Mouse (Mus musculus) mature B cell (primary cell): ENCODE results near the gene Zfp61.

Source experiments
- in situ Hi-C: fragments of 300-500 bp; cut with MboI; formaldehyde crosslinking; loops from 2 replicates; pipeline ENCODE4 v1.14.3; 2019

Gene Zfp61

DNA sequence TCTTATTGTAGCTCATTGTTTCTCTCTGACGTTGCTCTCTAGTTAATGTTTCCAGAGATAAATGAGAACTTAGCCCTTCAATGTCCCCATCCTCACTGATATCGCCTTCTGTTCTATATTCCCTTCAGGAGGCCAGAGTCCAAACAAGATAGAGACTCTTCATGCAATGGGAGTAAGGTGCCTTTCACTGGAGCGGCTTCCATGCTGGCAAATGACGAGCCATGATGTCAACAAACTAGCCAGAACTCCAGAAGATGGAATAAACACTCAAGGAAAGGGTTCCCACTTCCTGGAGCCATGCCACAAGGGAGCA, 41.1 kb downstream of the Zfp61 start:
- in situ Hi-C loops = no loop called here

DNA sequence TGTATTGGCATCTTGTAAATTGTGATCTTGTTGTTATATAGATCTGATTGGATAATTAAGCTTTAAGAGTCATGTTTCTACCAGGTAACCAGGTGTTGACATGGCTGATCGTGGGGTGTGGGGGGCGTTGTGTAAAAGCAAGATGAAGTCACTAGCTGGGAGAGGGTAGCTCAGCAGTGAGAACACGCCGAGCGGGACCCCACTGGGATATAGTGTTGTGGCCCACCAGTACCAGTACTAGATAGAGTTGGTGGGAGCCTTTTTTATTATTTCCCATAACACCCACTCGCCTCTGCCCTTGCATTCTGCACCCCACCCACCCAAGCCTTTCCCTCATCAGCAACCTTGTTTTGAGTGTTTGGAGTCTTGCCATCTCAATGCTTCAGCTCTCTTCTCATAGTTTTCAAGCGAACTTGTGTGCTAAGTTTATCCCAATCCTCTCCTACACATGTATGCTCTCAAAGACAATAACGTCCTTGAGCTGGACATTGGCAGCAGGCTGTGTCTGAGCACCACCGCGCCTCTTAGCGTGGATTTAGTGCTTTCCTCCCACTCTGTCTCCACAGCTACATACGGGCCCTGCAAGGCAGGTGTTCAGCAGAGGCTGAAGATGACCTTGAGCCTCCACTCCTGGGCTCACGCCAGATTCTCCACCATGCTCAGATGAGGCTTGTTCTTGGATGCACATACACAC, 41.6 kb downstream of the Zfp61 start:
- in situ Hi-C loops = no loop called here

DNA sequence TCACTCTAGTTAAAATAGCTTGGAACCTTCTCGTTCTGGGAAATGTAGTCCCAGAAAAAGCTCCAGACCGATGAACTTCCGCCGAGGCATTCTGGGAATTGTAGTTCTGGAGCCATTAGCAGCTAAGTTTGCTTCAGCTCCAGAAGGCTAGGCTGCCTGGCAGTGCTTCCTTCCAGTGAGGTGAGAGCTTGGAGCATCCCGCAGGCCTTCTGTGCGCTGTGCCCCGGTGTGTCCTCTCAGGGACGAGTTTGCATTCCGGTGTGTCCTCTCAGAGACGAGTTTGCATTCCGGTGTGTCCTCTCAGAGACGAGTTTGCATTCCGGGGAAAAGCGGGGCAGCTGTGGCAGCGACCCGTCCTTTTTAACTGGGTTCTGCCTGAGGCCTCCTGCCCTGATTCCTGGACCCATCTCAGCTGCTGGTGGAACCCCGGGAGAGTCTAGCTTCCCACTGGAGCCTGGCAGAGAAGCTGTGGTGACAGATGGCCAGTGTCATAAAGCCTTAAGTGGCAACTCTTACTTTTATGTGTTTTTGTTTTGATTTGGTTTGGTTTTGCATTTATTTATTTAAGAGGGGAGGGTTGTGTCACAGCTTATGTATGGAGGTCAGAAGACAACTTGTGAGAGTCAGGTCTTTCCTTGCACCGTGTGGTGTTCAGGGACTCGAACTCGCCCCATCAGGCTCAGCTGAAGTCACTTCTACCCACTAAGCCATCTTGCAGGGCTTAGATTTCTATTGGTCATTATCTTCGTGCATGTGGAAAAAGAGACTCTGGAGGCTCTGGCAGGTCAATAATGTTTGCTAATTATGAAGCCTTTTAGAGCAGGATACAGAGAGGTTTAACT, 46.2 kb downstream of the Zfp61 start, which contains the start of gene Zfp108:
Zfp108 (plus strand) TSS at position 162 of the 842 bp plus-strand sequence.
- in situ Hi-C loops = no loop called here

DNA sequence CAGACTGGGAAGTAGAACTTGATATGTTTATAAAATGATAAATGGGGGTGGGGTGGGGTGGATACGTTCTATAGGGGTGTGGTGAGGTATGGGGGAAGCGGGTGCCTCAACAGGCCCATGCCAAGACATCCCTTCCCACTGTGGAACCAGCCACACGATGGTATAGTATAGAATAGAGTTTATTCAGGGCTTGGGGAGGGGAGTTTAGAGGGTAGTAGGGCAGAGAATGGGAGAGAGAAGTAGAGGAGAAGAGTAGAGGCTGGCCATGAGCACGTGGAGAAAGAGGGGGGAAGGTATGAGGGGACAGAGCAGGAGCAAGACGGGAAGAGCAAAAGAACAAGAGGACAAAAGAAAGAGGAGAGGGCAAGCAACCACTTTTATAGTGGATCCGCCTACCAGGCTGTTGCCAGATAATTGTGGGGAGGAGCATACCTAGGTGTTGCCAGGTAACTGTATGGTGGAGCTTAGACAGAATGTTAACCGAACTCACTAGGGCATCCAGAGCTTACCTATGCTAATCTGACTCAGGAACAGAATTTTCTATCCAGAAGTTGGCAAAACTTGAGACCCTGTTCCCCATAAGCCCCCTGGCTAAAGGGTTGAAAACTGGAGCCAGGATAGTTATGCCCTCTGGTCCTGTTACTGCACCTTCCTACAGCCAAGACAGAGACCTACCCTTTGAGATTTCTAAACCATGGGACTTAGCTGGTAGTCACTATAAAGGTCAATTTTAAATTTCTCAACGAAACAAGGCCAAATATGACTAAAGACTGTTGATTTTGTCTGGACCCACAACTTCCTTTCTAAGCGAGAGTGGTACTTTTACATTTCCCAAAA, 47.0 kb downstream of the Zfp61 start:
- in situ Hi-C loops = no loop called here
